Comparison of ENCODE assay signal across 8 mouse cellular contexts in the genomic region with DNA sequence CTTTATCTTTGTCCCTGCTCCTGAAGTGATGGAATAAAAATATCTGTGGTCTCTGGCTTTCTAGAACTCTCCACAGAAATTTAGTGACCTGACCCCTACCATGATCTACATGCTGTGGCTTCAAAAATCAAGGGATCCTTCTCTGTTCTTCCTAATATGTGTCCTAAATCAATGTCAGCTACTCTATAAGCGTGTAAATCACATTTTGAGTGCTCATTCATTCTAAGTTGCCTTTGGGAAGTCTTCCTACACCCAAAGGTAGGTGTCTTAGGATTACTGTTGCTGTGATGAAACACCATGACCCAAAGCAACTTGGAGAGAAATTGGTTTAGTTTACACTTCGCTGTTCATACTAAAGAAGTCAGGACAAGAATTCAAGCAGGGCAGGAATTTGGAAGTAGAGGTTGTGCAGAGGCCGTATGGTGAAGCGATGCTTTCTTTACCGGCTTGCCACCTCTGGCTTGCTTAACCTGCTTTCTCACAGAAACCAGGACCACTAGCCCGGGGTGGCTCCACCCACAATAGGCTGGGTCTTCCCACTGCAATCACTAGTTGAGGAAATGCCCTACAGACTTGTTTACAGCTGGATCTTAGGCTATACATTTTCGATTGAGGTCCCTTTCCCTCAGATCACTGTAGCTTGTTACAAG. TPM values are rescaled to one million over a fixed set of nuclear protein-coding genes. Genes with fewer than 3 reads are reported as not detected.
A peak's percentile ranks its signal among the peaks of the same experiment; 100 is the strongest.
DNase-seq lines count a peak whose midpoint lies in the region; ATAC-seq and TF ChIP-seq lines count a peak whose summit lies in the region.

No protein-coding gene starts in this region.

- H3K9me3 ChIP-seq in E14TG2a.4 (ENCODE audit: low read length) = no peaks in the 10 kb centered on the region
- H3K9me3 ChIP-seq in forebrain, embryonic 12.5 days = no peaks in the 10 kb centered on the region
- H3K9me3 ChIP-seq in stomach, embryonic 14.5 days (ENCODE audit: control insufficient read depth, low read depth, low read length) = no peaks in the 10 kb centered on the region

- TF ChIP-seq CTCF in gastrocnemius, adult 2 months (IDR thresholded peaks at IDR 0.05) = no peak
- no peak for TF ChIP-seq CTCF in E14TG2a.4 (conservative IDR thresholded peaks at IDR 0.05; ENCODE audit: low read length)
- TF ChIP-seq CTCF in liver, adult 2 months (IDR thresholded peaks at IDR 0.05; ENCODE audit: low read depth, low read length) = no peak

- peaks cover 26% of the 10 kb centered on the region for H3K27me3 ChIP-seq in E14TG2a.4 (ENCODE audit: insufficient read depth, low read length)
- peaks cover 6% of the 10 kb centered on the region for H3K27me3 ChIP-seq in forebrain, embryonic 12.5 days
- no peaks in the 10 kb centered on the region for H3K27me3 ChIP-seq in liver, adult 2 months (ENCODE audit: control insufficient read depth, insufficient read depth, low read length)
- no peaks in the 10 kb centered on the region for H3K27me3 ChIP-seq in stomach, embryonic 14.5 days (ENCODE audit: control insufficient read depth, insufficient read depth, low read length)

- peak overlapping the region; percentile 88 for H3K9ac ChIP-seq in forebrain, embryonic 12.5 days
- H3K9ac ChIP-seq in liver, adult 2 months (ENCODE audit: low read depth, low read length) = peak overlapping the region; percentile 94; the same call in 1 of the 2 replicates
- peak overlapping the region; percentile 74 for H3K9ac ChIP-seq in stomach, embryonic 14.5 days (replicated peaks; ENCODE audit: low read depth, low read length)

- ATAC-seq in forebrain, embryonic 12.5 days (ENCODE audit: low FRiP score) = no peak
- ATAC-seq in stomach, embryonic 14.5 days (ENCODE audit: insufficient number of reproducible peaks, insufficient read depth, low FRiP score, low read depth) = no peak

- 46% methylated on average over 7 of the region's 7 CpGs for WGBS in forebrain, embryonic 12.5 days
- WGBS in liver, adult 2 months = 49% methylated on average over 7 of the region's 7 CpGs
- WGBS in stomach, embryonic 14.5 days = 24% methylated on average over 7 of the region's 7 CpGs

- TF ChIP-seq POLR2A in liver, adult 2 months (IDR thresholded peaks at IDR 0.05; ENCODE audit: extremely low read depth, insufficient read depth, low read length) = no peak

- H3K4me2 ChIP-seq in forebrain, embryonic 12.5 days = peak overlapping the region; percentile 89
- peak overlapping the region; percentile 92 for H3K4me2 ChIP-seq in stomach, embryonic 14.5 days (replicated peaks; ENCODE audit: low read depth, low read length)

- DNase-seq in gastrocnemius, adult 2 months = no peak
- no peak for DNase-seq in gastrocnemius, postnatal 4 days (ENCODE audit: low spot score in 2 of 2)
- DNase-seq in liver, adult 2 months (ENCODE audit: extremely low read depth, low read depth, low spot score) = no peak
- no peak for DNase-seq in frontal cortex, postnatal 14 days (ENCODE audit: low spot score in 2 of 2)
- DNase-seq in testis, postnatal 10 days (ENCODE audit: low spot score) = no peak

- no peaks in the 10 kb centered on the region for H3K36me3 ChIP-seq in E14TG2a.4 (ENCODE audit: insufficient read depth, low read length)
- H3K36me3 ChIP-seq in forebrain, embryonic 12.5 days (replicated peaks) = no peaks in the 10 kb centered on the region
- no peaks in the 10 kb centered on the region; the same call in 1 of the 2 replicates for H3K36me3 ChIP-seq in liver, adult 2 months (ENCODE audit: control insufficient read depth, insufficient read depth, low read length)
- H3K36me3 ChIP-seq in stomach, embryonic 14.5 days (ENCODE audit: control insufficient read depth, insufficient read depth, low read length) = no peaks in the 10 kb centered on the region

- H3K79me2 ChIP-seq in liver, adult 2 months (ENCODE audit: control insufficient read depth, insufficient read depth, low read length) = peaks cover 11% of the 10 kb centered on the region; the same call in 1 of the 2 replicates

- peak overlapping the region; percentile 77 for H3K4me3 ChIP-seq in gastrocnemius, adult 2 months
- peak overlapping the region; percentile 89 for H3K4me3 ChIP-seq in E14TG2a.4 (replicated peaks; ENCODE audit: low read length)
- peak overlapping the region; percentile 77 for H3K4me3 ChIP-seq in forebrain, embryonic 12.5 days (replicated peaks)
- H3K4me3 ChIP-seq in liver, adult 2 months (ENCODE audit: insufficient read depth, low read depth, low read length) = peak overlapping the region; percentile 92; the same call in 1 of the 2 replicates
- H3K4me3 ChIP-seq in stomach, embryonic 14.5 days (ENCODE audit: low read depth, low read length) = peak overlapping the region; percentile 76

- H3K4me1 ChIP-seq in E14TG2a.4 (replicated peaks; ENCODE audit: low read depth, low read length) = peaks cover 35% of the 10 kb centered on the region
- H3K4me1 ChIP-seq in forebrain, embryonic 12.5 days = peaks cover 17% of the 10 kb centered on the region
- peaks cover 12% of the 10 kb centered on the region; the same call in 1 of the 2 replicates for H3K4me1 ChIP-seq in liver, adult 2 months (ENCODE audit: control insufficient read depth, insufficient read depth, low read length)
- H3K4me1 ChIP-seq in stomach, embryonic 14.5 days (ENCODE audit: control insufficient read depth, insufficient read depth, low read length) = no peaks in the 10 kb centered on the region

- peak overlapping the region; percentile 91 for H3K27ac ChIP-seq in gastrocnemius, adult 2 months
- H3K27ac ChIP-seq in forebrain, embryonic 12.5 days = peak overlapping the region; percentile 75; the same call in 1 of the 2 replicates
- peak overlapping the region; percentile 85; the same call in 1 of the 2 replicates for H3K27ac ChIP-seq in liver, adult 2 months (replicated peaks; ENCODE audit: insufficient read depth, low read depth, low read length)
- 0 out of 2 replicates have a peak overlapping the region, but pooled peaks have one; percentile 66 for H3K27ac ChIP-seq in stomach, embryonic 14.5 days (ENCODE audit: low read length)

- intact Hi-C loops in gastrocnemius, adult 2 months (cut with DNase I) = loop anchor here (5.0 kb wide), 1 partner anchor 37 kb away; a partner anchor contains a TSS

RNA-seq across cellular contexts. Expression of a gene that starts 1.2 kb away (rescaled TPM):
- 1 to 10 TPM; 2.6 to 3.6 TPM for total RNA-seq in gastrocnemius, adult 2 months (2021)
- total RNA-seq in gastrocnemius, postnatal 4 days (2021) = 1 to 10 TPM; 8.0 to 8.2 TPM
- polyA plus RNA-seq in forebrain, embryonic 12.5 days (2016; fragmentation: Nextera tagmentation; extraction: Ambion mirVana) = 20.3 and 20.8 TPM in 2 replicates
- total RNA-seq in liver, adult 2 months (2014; rRNA removed) = 2.9 and 5.6 TPM in 2 replicates
- 3.9 and 6.7 TPM in 2 replicates for polyA plus RNA-seq in liver, adult 2 months (2012; rRNA removed)
- 15.6 and 16.6 TPM in 2 replicates for polyA plus RNA-seq in stomach, embryonic 14.5 days (2014; fragmentation: Nextera tagmentation; extraction: Ambion mirVana)

RNA-seq across cellular contexts. Expression of a gene that starts 36.1 kb away (rescaled TPM):
- 10 to 100 TPM; 14.7 to 16.5 TPM for total RNA-seq in gastrocnemius, adult 2 months (2021)
- total RNA-seq in gastrocnemius, postnatal 4 days (2021) = 10 to 100 TPM; 28.0 to 29.7 TPM
- polyA plus RNA-seq in forebrain, embryonic 12.5 days (2016; fragmentation: Nextera tagmentation; extraction: Ambion mirVana) = 125 and 134 TPM in 2 replicates
- total RNA-seq in liver, adult 2 months (2014; rRNA removed) = 19.2 and 21.1 TPM in 2 replicates
- 25.3 and 27.7 TPM in 2 replicates for polyA plus RNA-seq in liver, adult 2 months (2012; rRNA removed)
- 132 and 150 TPM in 2 replicates for polyA plus RNA-seq in stomach, embryonic 14.5 days (2014; fragmentation: Nextera tagmentation; extraction: Ambion mirVana)
